Mouse (Mus musculus) splenic B cell, adult 2 months (primary cell): ENCODE results near the gene Wfdc6b.
"Not testable (repeated sequence)": the region's sequence is repeated elsewhere in the genome, so short reads cannot be mapped to it uniquely, and the experiment has no call there.

ENCODE experiments used
- DNase-seq: peaks from one replicate; pipeline ENCODE4 v3.0.0-alpha.2; 2011; ENCODE audit warnings: low read depth, low spot score
- H3K27me3 ChIP-seq: 2 replicates; pipeline ENCODE4 v1.6.1; 2012; ENCODE audit warnings: mild to moderate bottlenecking, low read length, moderate library complexity, mixed read lengths; ENCODE audit not compliant: control insufficient read depth, poor library complexity, insufficient read depth, severe bottlenecking
- H3K36me3 ChIP-seq: 2 replicates; pipeline ENCODE4 v1.6.1; 2012; ENCODE audit warnings: mild to moderate bottlenecking, low read length, moderate library complexity, mixed read lengths; ENCODE audit not compliant: control insufficient read depth, poor library complexity, insufficient read depth, severe bottlenecking

Gene Wfdc6b

GRCm38 (mm10) chr2:164613471-164613870 is at the start of gene Wfdc6b, which contains the start of gene Wfdc8:
Gene Wfdc6b, plus strand, starts transcription at chr2:164613522.
Gene Wfdc8, minus strand, starts transcription at chr2:164613626.
- H3K27me3 ChIP-seq, H3K36me3 ChIP-seq, DNase-seq: not testable (repeated sequence)

GRCm38 (mm10) chr2:164564346-164564745 is 49.0 kb upstream of the Wfdc6b start:
- no peak for DNase-seq
- H3K27me3 ChIP-seq, result peaks cover 1% of the 10 kb centered on the region
- no peaks in the 10 kb centered on the region for H3K36me3 ChIP-seq

DNA sequence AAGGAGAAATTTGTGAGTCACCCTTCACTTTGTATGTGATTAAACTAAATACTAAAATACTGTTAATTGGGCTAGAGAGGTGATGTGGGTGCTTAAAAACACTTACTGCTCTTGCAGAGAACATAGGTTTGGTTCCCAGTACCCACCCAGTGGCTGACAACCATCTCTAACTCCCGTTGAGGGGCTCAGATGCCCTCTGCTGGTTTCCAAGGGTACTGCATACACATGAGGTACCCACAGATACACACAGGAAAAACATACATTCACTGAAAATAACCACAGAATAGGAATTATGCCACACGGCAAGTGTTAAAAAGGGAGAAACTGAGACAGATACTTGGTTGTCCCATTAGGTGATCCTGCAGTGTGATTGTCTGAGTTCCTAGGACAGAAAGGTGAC is 46.3 kb upstream of the Wfdc6b start:
- H3K36me3 ChIP-seq, result no peaks in the 10 kb centered on the region
- DNase-seq, result no peak
- peaks cover 1% of the 10 kb centered on the region for H3K27me3 ChIP-seq

DNA sequence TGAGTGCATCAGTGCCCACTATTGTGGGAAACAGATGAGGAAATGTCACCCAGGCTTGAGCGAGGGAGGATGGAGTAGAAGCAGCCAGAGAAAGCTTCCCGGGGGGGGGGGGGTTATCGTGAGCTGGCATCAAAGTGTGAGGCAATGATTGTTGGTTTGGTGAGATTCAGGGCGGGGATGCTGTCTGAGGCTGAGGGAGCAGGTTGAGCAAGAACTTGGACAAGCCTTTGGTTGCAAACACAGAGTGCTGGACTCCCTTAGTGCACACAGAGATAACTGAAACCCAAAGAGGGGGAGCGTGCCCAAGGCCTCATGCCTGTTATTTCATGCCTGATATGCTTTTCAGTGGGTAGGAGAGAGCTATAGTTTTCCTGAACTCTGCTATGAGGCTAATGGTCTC is 45.9 kb upstream of the Wfdc6b start:
- H3K36me3 ChIP-seq, result no peaks in the 10 kb centered on the region
- no peak for DNase-seq
- peaks cover 1% of the 10 kb centered on the region for H3K27me3 ChIP-seq

DNA sequence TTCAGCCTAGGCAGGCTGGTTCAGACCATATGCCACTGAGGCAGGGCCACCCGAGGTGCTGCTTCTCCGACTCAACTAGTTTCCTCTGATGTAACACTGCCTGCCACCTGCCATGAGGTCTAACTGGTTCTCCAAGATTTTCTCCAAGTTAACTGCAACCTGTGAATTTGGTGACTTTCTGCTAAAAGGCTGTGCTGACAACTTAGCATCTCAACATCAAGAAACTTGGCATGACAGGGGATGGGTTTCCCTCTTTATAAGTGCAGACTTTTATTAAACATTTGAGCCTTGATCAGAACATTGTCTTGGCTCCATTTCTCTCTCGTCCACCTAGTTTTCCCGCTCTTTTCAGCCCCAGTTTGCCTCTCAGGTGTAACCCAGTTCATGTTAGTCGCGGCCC is 40.0 kb upstream of the Wfdc6b start, which contains the start of gene Spint3:
Spint3 (minus strand) TSS at position 101 of the 400 bp plus-strand sequence.
- DNase-seq, H3K36me3 ChIP-seq, H3K27me3 ChIP-seq: not testable (repeated sequence)

GRCm38 (mm10) chr2:164585025-164585725 is 28.1 kb upstream of the Wfdc6b start, which contains the start of gene Wfdc6a:
Gene Wfdc6a, minus strand, starts transcription at chr2:164585447.
- H3K36me3 ChIP-seq, DNase-seq, H3K27me3 ChIP-seq: not testable (repeated sequence)

DNA sequence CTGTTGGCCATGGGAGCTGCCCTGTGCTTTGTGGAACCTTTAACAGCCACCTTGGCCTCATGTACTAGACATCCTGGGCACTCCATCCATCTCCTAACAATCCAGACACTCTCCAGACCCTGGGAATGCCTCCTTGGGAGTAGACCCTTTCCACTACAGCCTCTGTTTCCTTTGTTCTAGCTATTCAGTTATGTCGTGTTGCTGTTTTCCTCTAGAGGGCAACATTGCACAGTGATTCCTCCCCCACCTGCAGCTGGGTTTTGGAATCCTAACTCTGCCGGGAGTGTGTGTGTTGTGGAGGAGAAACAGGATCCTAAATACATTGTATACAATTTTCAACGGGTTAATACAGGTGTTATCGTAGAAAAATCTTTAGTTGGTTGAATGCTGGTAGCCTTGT is 21.3 kb upstream of the Wfdc6b start:
- H3K27me3 ChIP-seq, result no peaks in the 10 kb centered on the region
- peak; percentile 26 for DNase-seq
- no peaks in the 10 kb centered on the region for H3K36me3 ChIP-seq

GRCm38 (mm10) chr2:164593494-164593893 is 19.8 kb upstream of the Wfdc6b start, which contains the start of gene Eppin:
Gene Eppin, minus strand, starts transcription at chr2:164593594.
- Histone ChIP-seq H3K36me3 (no peaks in the 10 kb centered on the region), H3K27me3 (no peaks in the 10 kb centered on the region)
- DNase-seq, result no peak

- no peaks in the 10 kb centered on the region for H3K27me3 ChIP-seq
- DNase-seq, result no peak
- H3K36me3 ChIP-seq, result no peaks in the 10 kb centered on the region
Measured at GRCm38 (mm10) chr2:164600179-164600578, 13.1 kb upstream of the Wfdc6b start.

GRCm38 (mm10) chr2:164603482-164603881 is 9.8 kb upstream of the Wfdc6b start:
- no peak for DNase-seq
- no peaks in the 10 kb centered on the region for H3K27me3 ChIP-seq
- no peaks in the 10 kb centered on the region for H3K36me3 ChIP-seq

DNA sequence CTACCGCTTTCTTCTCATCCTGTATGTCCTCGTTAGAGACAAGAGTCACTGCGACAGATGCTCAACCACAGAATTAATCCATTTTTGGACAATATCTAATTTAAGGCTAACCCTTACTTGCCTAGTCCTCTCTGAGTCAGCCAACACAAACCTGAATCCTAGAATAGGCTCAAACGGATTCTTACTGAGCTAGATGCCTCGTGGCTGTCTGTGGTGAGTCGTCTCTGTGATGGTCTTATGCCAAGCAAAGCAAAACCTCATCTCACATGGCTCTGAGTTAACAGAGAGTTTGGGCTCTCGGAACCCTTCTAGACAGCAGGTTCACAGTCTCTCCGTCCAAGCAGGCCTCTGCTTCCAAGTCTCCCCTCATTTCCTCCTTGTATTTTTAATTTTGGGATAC is 8.9 kb upstream of the Wfdc6b start:
- no peaks in the 10 kb centered on the region for H3K27me3 ChIP-seq
- no peaks in the 10 kb centered on the region for H3K36me3 ChIP-seq
- DNase-seq, result no peak

DNA sequence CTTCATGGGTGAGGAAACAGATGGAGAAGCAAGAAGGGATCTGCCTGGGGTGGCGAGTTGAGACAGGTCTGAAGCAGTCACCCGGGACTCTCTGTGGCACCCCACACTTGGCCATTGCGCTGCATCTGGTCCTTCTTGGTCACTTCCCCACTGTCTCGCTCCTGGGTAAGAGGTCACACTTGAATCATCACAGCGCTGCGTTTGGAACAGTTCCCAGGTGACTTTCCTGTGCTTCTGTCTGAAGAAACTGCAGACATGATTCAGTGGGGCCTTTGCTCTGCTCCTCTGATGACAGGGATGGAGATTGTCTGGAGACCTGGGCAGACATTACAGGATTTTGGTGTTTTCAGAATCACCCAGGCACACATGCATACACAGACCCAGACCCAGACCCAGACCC is 4.5 kb upstream of the Wfdc6b start:
- Histone ChIP-seq H3K36me3 (no peaks in the 10 kb centered on the region), H3K27me3 (no peaks in the 10 kb centered on the region)
- DNase-seq, result no peak

DNA sequence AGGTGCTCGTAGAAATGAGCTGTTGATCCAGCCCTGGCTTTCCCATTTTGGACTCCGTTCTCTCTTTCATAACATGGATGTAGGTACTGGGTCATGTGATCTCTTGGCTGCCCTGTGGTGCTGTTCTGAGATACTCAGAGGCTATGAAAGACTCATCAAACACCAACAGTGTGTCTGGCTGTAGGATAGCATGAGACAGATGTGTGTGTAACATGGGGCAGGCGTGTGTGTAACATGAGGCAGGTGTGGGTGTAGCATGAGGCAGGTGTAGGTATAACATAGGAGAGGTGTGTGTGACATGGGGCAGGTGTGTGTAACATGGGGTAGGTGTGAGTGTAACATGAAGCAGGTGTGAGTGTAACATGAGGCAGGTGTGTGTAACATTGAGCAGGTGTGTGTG is 2.1 kb downstream of the Wfdc6b start:
- DNase-seq, result no peak
- no peaks in the 10 kb centered on the region for H3K36me3 ChIP-seq
- no peaks in the 10 kb centered on the region for H3K27me3 ChIP-seq

DNA sequence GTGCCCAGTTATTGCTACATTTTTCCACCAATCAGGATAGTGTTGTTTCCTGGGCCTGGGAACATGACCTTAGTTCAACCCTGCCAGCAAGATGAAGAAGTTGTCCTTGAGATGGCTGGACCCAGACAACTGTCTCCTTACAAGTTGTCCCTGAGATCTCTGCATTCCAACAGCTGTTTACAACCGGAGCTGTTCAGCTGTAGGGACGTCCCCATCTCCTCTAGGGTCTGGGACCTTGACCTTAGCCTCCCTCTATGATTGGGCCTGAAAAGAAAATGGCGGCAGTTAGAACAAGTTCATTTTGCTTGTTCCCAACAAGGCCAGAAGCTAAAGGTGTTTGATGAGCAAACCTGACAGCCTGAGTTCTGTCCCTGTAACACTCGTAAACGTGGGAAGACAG is 5.7 kb downstream of the Wfdc6b start:
- no peak for DNase-seq
- Histone ChIP-seq H3K27me3 (no peaks in the 10 kb centered on the region), H3K36me3 (no peaks in the 10 kb centered on the region)

GRCm38 (mm10) chr2:164621775-164622174 is 8.5 kb downstream of the Wfdc6b start:
- no peaks in the 10 kb centered on the region for H3K36me3 ChIP-seq
- H3K27me3 ChIP-seq, result no peaks in the 10 kb centered on the region
- DNase-seq, result no peak

- H3K36me3 ChIP-seq, result no peaks in the 10 kb centered on the region
- no peaks in the 10 kb centered on the region for H3K27me3 ChIP-seq
- DNase-seq, result no peak
Measured at GRCm38 (mm10) chr2:164635266-164635665, 21.9 kb downstream of the Wfdc6b start.
